Mouse (Mus musculus) kidney, adult 2 months (tissue): ENCODE measurements at regions not wholly inside any gene's neighbourhood (a gene's known extent, or its start where the extent isn't known, plus 50 kb on each side); places are given as distances from the start of the nearest gene placed in this dataset.

Experiments used
- DNase-seq: peaks from one replicate; pipeline ENCODE4 v3.0.0; 2021
- H3K27ac ChIP-seq: fragments of 200-500 bp; 2 replicates; pipeline ENCODE4 v1.5.1; 2012; ENCODE audit warnings: low read depth, low read length, control low read depth, inconsistent platforms; ENCODE audit not compliant: insufficient read depth
- H3K27me3 ChIP-seq: fragments of 200-500 bp; replicated peaks from 2 replicates; pipeline ENCODE4 v1.6.1; 2012; ENCODE audit warnings: mild to moderate bottlenecking, moderate library complexity, low read length, inconsistent platforms; ENCODE audit not compliant: control insufficient read depth, insufficient read depth
- H3K36me3 ChIP-seq: fragments of 200-500 bp; 2 replicates; pipeline ENCODE4 v1.6.1; 2012; ENCODE audit warnings: mild to moderate bottlenecking, moderate library complexity, low read length, inconsistent platforms; ENCODE audit not compliant: control insufficient read depth, insufficient read depth
- H3K4me1 ChIP-seq: fragments of 200-500 bp; 2 replicates; pipeline ENCODE4 v1.6.1; 2011; ENCODE audit warnings: low read length; ENCODE audit not compliant: control insufficient read depth, insufficient read depth
- H3K4me3 ChIP-seq: fragments of 200-500 bp; 2 replicates; pipeline ENCODE4 v1.5.1; 2011; ENCODE audit warnings: mild to moderate bottlenecking, low read depth, low read length, control low read depth; ENCODE audit not compliant: insufficient read depth
- CTCF ChIP-seq: fragments of 200-500 bp; conservative IDR thresholded peaks from 2 replicates; pipeline ENCODE4 v1.5.1; 2011; ENCODE audit warnings: low read depth, mild to moderate bottlenecking, control low read depth, low read length, moderate library complexity, mixed read lengths; ENCODE audit not compliant: insufficient read depth, insufficient read length
- POLR2A ChIP-seq: fragments of 200-500 bp; IDR thresholded peaks from one replicate; pipeline ENCODE4 v1.6.1; 2011; ENCODE audit warnings: low read depth, low read length, control low read depth
- WGBS: fragments of 180-500 bp; shearing (Covaris S2); methylation state at CpG from one replicate; pipeline ENCODE4 v1.1.7; 2018; 5-methylcytosine and 5-hydroxymethylcytosine counted together

DNA sequence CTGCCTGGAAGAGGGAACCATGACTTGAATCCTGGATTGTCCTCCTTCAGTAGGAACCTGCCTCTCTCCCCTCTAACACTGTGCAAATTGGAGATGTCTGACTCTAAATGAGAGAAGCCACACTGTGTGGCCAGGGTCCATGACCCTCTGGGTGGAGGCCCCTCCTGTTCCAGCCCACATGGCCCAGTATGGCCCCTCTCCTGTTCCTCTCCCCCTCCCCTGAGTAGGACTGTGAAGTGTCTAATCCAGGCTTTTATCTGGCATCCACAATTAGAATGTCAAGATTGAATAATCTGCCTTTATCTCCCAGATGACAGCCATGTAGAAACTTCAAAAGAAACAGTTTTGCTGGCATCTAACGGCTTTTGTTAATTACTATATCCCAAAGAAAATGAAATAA, 274.0 kb downstream of the Rps24 start:
- Histone ChIP-seq H3K4me3 (no peak overlapping the region), H3K27ac (no peak overlapping the region), H3K36me3 (no peaks in the 10 kb centered on the region), H3K4me1 (no peaks in the 10 kb centered on the region), H3K27me3 (no peaks in the 10 kb centered on the region)
- TF ChIP-seq CTCF: no peak
- no peak for TF ChIP-seq POLR2A
- WGBS: 88% methylated on average over 1 of the region's 1 CpGs
- DNase-seq: no peak

DNA sequence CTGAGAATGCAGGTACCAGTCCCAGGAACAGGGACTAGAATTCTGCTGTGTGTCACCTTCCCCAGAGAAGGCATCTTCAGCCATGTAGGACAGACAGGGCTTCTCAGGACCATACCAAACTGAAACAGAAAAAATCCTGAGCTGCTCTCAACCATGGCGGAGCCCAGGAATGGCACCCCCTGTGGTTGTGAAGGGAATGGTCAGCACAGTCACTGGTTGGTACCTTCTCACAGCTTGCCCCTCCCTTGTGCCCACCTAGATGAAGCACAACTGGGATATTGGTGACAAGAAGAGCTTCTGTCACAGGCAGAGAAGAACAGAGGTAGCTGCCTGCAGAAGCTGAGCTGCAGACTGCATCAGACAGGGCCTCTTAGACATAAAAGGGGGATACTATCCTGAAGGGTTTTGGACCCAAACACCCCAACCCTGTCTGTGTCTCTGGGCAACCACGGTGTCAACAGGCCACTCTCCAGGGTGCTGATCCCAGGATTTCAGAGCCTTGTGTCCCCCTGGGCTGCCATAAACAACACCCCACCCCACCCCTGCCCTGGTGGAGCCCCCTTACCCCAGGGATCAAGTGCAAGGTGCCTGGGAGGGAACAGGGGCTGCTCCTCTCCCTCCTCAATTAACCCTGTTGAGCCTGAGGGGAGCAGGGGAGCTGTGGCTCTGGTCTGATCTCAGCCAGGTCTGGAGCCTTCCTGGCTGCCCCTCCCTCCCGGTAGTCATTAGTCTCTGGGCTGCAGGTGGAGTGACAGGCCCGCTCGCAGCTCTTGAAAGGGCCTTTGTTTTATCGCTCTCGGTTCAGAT, 275.7 kb downstream of the Rps24 start:
- TF ChIP-seq CTCF (no peak), POLR2A (no peak)
- Histone ChIP-seq H3K4me1 (no peaks in the 10 kb centered on the region), H3K27me3 (no peaks in the 10 kb centered on the region), H3K27ac (no peak overlapping the region), H3K36me3 (no peaks in the 10 kb centered on the region), H3K4me3 (no peak overlapping the region)
- WGBS: 26% methylated on average over 7 of the region's 7 CpGs
- DNase-seq: no peak

DNA sequence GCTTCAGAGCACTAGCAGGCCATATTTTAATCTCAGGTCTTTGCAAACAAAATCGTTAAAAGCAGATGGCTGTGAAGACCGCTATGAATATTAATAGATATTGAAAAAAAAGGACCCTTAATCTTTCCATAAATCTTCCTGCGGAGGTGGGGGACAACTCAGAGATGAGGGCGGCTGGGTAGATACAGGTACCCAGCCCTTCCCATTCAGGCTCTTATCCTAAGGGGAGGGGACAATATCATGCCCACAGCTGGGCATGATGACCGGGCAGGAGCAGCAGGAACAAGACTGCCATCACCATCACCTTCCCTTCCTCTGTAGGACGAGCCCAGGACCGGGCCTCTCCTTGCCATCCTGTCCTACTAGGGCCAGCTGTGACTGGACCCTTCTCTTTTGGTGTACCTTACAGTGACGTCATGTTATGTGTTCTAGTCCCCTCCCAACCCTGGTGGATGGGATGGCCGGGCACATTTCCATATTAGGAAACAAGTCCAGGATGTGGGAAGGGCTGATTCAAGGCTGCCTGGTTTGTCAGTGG, 276.4 kb downstream of the Rps24 start:
- Histone ChIP-seq H3K27ac (no peak overlapping the region), H3K27me3 (no peaks in the 10 kb centered on the region), H3K36me3 (no peaks in the 10 kb centered on the region), H3K4me3 (no peak overlapping the region), H3K4me1 (no peaks in the 10 kb centered on the region)
- TF ChIP-seq POLR2A (no peak), CTCF (no peak)
- 50% methylated on average over 9 of the region's 9 CpGs for WGBS
- DNase-seq: no peak

DNA sequence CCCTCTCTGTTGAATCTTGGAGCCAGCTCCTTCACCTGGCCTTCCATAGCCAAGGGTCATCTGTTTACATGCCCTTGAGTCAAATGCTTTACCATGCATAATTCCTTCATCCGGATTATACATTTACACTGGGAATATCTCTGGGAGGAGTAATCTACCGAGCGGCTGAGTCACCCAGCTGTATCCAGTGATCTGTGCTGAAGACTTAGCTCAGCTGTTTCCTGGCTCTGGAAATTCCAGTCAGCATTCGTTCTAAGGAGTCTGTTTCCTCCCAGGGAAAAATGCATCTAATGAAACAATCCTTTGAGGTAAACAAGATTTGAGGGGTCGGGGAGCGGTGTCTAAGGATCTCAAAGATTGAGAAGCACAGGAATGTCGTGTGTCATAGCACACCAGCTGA, 276.9 kb downstream of the Rps24 start:
- H3K27ac ChIP-seq: no peak overlapping the region
- no peaks in the 10 kb centered on the region for H3K36me3 ChIP-seq
- no peak for DNase-seq
- H3K27me3 ChIP-seq: no peaks in the 10 kb centered on the region
- TF ChIP-seq CTCF: no peak
- TF ChIP-seq POLR2A: no peak
- WGBS: 33% methylated on average over 7 of the region's 7 CpGs
- H3K4me3 ChIP-seq: no peak overlapping the region
- H3K4me1 ChIP-seq: no peaks in the 10 kb centered on the region

DNA sequence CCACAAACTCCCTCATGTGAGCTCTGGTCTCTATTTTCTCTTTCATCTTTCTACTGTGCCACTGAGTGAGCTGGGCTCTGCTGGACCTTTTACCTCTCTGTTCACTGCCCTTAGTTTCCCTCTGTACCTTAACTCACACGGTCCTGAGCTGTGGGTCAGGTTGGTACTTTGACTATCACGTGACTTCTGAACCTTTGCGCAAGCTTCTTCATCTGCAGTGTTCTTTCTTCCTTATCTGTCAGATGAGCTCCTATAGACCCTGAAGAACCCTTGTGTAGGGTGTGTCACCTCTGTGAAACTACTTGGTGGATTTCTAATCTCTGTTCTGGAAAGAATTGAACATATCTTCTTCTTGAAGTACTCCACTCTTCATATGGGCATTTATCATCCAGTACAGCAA, 279.3 kb downstream of the Rps24 start:
- TF ChIP-seq POLR2A (no peak), CTCF (no peak)
- no peaks in the 10 kb centered on the region for H3K4me1 ChIP-seq
- no peaks in the 10 kb centered on the region for H3K36me3 ChIP-seq
- DNase-seq: no peak
- H3K27me3 ChIP-seq: no peaks in the 10 kb centered on the region
- H3K27ac ChIP-seq: no peak overlapping the region
- no peak overlapping the region for H3K4me3 ChIP-seq
- 78% methylated on average over 3 of the region's 3 CpGs for WGBS

DNA sequence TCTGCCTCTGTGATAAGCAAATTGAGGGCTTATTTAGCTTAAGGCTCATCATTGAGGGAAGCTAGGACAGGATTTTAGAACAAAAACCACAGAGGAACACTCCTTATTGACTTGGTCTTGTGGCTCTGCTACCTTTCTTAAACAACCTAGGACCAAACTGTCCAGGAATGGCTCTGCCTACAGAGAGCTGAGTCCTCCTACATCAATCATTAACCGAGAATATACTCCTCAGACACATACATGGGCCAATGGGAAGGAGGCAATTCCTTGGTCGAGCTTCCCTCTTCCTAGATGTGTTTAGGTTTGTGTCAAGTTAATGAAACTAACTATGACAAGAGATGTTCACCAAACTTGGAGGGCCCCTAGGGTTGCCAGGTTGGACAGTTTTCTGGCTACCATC, 279.8 kb downstream of the Rps24 start:
- WGBS: 61% methylated on average over 2 of the region's 2 CpGs
- no peak for DNase-seq
- TF ChIP-seq POLR2A: no peak
- no peak for TF ChIP-seq CTCF
- Histone ChIP-seq H3K4me3 (no peak overlapping the region), H3K4me1 (no peaks in the 10 kb centered on the region), H3K36me3 (no peaks in the 10 kb centered on the region), H3K27me3 (no peaks in the 10 kb centered on the region), H3K27ac (no peak overlapping the region)

DNA sequence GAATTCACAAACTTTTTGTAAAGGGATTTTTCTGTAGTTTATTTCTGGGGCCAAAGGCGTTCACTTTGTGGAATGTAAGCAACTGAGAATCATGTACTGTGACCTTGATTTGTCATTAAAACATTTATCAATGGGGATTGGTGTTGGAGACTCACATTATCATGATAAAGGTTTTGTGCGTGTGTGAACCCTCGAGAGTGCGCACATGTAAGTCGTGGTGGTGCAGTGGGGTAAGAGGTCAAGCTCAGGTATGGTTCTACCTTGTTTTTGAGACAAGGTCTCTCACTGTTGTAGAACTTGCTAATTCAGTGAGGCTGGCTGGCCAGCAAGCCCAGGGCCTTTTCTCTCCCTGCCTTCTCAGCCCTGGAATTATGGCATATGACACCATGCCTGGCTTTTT, 280.4 kb downstream of the Rps24 start:
- H3K4me3 ChIP-seq: no peak overlapping the region
- H3K27ac ChIP-seq: no peak overlapping the region
- no peaks in the 10 kb centered on the region for H3K36me3 ChIP-seq
- 87% methylated on average over 5 of the region's 5 CpGs for WGBS
- TF ChIP-seq POLR2A (no peak), CTCF (no peak)
- H3K4me1 ChIP-seq: no peaks in the 10 kb centered on the region
- no peak for DNase-seq
- no peaks in the 10 kb centered on the region for H3K27me3 ChIP-seq

DNA sequence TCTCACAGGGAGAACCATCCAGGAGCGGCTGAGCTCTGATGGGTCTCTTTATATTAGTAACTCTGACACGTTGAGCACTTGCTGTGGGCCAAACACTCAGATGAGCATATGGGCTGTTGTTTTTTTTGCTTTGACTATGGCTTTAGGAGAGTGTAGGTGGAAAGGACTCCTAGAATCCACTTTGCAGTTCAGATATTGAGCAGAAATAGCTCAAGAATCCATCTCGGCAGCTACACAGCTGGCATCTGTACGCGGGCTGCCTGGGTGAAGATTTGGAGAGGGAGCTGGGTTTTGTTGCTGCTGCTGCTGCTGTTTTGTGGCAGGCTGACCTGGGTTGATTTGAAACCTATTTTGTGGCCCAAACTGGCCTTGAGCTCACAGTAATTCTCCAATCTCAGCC, 281.0 kb downstream of the Rps24 start:
- 93% methylated on average over 5 of the region's 5 CpGs for WGBS
- H3K27ac ChIP-seq: no peak overlapping the region
- H3K4me3 ChIP-seq: no peak overlapping the region
- H3K36me3 ChIP-seq: no peaks in the 10 kb centered on the region
- TF ChIP-seq POLR2A (no peak), CTCF (no peak)
- no peaks in the 10 kb centered on the region for H3K4me1 ChIP-seq
- no peaks in the 10 kb centered on the region for H3K27me3 ChIP-seq
- no peak for DNase-seq
